Mouse (Mus musculus) gastrocnemius, postnatal 4 days (tissue): Measurements from ENCODE around the gene Uqcc1. TPM values are rescaled to one million over a fixed set of nuclear protein-coding genes. Genes with fewer than 3 reads are reported as not detected.

ENCODE experiments used
- DNase-seq, 2 experiments: peaks; one replicate each; pipeline ENCODE4 v3.0.0; 2021 to 2022; ENCODE audit warnings: low spot score in 2 of 2, mixed read lengths in 2 of 2
- total RNA-seq, 2 experiments: library from RNA; stranded (reverse); gene quantifications; 2 replicates each; pipeline ENCODE4 v1.2.3; 2021

The Uqcc1 gene
- total RNA-seq, 2 experiments from 2014 or later, result 75.1 to 80.2 TPM

- DNase-seq, result no peak
Observed at GRCm38 (mm10) chr2:155817301-155818245, 112.5 kb downstream of the Uqcc1 start.

GRCm38 (mm10) chr2:155816179-155816578 lies 113.9 kb downstream of the Uqcc1 start:
- no peak for DNase-seq

GRCm38 (mm10) chr2:155814829-155815228 lies 115.3 kb downstream of the Uqcc1 start:
- DNase-seq, result no peak

- DNase-seq, result no peak
Observed at GRCm38 (mm10) chr2:155812637-155813036, 117.5 kb downstream of the Uqcc1 start.

GRCm38 (mm10) chr2:155811821-155812396 lies 118.2 kb downstream of the Uqcc1 start:
- DNase-seq, result peak; percentile 61 to 69

GRCm38 (mm10) chr2:155809620-155810019 lies 120.5 kb downstream of the Uqcc1 start:
- no peak for DNase-seq

GRCm38 (mm10) chr2:155807408-155807807 lies 122.7 kb downstream of the Uqcc1 start:
- DNase-seq, result no peak

- no peak for DNase-seq
Observed at GRCm38 (mm10) chr2:155806548-155806947, 123.6 kb downstream of the Uqcc1 start.

GRCm38 (mm10) chr2:155805925-155806255 lies 124.2 kb downstream of the Uqcc1 start:
- DNase-seq, result no peak

- DNase-seq, result no peak
Observed at GRCm38 (mm10) chr2:155805231-155805924, 124.7 kb downstream of the Uqcc1 start.

GRCm38 (mm10) chr2:155804053-155804452 lies 126.1 kb downstream of the Uqcc1 start:
- DNase-seq, result no peak

- no peak for DNase-seq
Observed at GRCm38 (mm10) chr2:155802761-155803160, 127.3 kb downstream of the Uqcc1 start.

GRCm38 (mm10) chr2:155798613-155799012 lies 131.5 kb downstream of the Uqcc1 start:
- DNase-seq, result no peak

Other genes with a start within 250 kb of the Uqcc1 start
- gene Trpc4ap, start 237.9 kb downstream of the Uqcc1 start, total RNA-seq, result 100 to 1,000 TPM; 104 to 109 TPM
- 10 to 100 TPM; 12.4 to 13.3 TPM for gene Edem2, start 200.8 kb downstream of the Uqcc1 start, total RNA-seq
- not detected for gene Gm17581, start 194.4 kb downstream of the Uqcc1 start, total RNA-seq
- gene Procr, start 179.2 kb downstream of the Uqcc1 start, total RNA-seq, result 10 to 100 TPM; 14.2 to 14.9 TPM
- gene Mmp24, start 155.0 kb downstream of the Uqcc1 start, total RNA-seq, result under 1 TPM; 0.05 TPM
- 10 to 100 TPM; 11.4 to 13.5 TPM for gene BC029722, start 110.9 kb downstream of the Uqcc1 start, total RNA-seq
- gene Eif6, start 103.4 kb downstream of the Uqcc1 start, total RNA-seq, result 10 to 100 TPM; 74.9 to 79.4 TPM
- gene Fam83c, start 95.5 kb downstream of the Uqcc1 start, total RNA-seq, result not detected
- gene Gm15557, start 10.4 kb upstream of the Uqcc1 start, total RNA-seq, result not detected
- under 1 TPM; 0.10 to 0.15 TPM for gene Gdf5, start 15.1 kb upstream of the Uqcc1 start, total RNA-seq
- gene Cep250, start 26.1 kb upstream of the Uqcc1 start, total RNA-seq, result 10 to 100 TPM; 19.0 to 22.7 TPM
- under 1 TPM; 0.23 to 0.59 TPM for gene 6430550D23Rik, start 77.7 kb upstream of the Uqcc1 start, total RNA-seq
- gene Ergic3, start 77.7 kb upstream of the Uqcc1 start, total RNA-seq, result 10 to 100 TPM; 92.9 to 98.5 TPM
- not detected for gene Fer1l4, start 122.6 kb upstream of the Uqcc1 start, total RNA-seq
- gene Spag4, start 134.9 kb upstream of the Uqcc1 start, total RNA-seq, result 1 to 10 TPM in 1 of 2 experiments, under 1 TPM in 1; 0.49 to 1.1 TPM
- gene Cpne1, start 181.7 kb upstream of the Uqcc1 start, total RNA-seq, result 10 to 100 TPM; 19.1 to 20.9 TPM
- gene Rbm12, start 181.7 kb upstream of the Uqcc1 start, total RNA-seq, result 10 to 100 TPM; 25.3 to 27.4 TPM
- 10 to 100 TPM; 19.6 to 21.3 TPM for gene Gm28036, start 196.8 kb upstream of the Uqcc1 start, total RNA-seq
- 100 to 1,000 TPM; 215 to 232 TPM for gene Romo1, start 213.7 kb upstream of the Uqcc1 start, total RNA-seq
- 10 to 100 TPM; 35.2 to 35.3 TPM for gene Nfs1, start 213.9 kb upstream of the Uqcc1 start, total RNA-seq
- gene Rbm39, start 249.9 kb upstream of the Uqcc1 start, total RNA-seq, result 100 to 1,000 TPM; 246 to 293 TPM